Mouse (Mus musculus): ENCODE results near the gene Hacd4. TPM values are rescaled to one million over a fixed set of nuclear protein-coding genes. Genes with fewer than 3 reads are reported as not detected.

The Hacd4 gene
- total RNA-seq, 1 experiment from 2014 or later, result 4.9 TPM

Other genes starting within 250 kb of the Hacd4 start
- gene Ifnb1, start 83.8 kb upstream of the Hacd4 start, total RNA-seq (2021), result not detected in 2 replicates
- not detected in 2 replicates for gene Ifna15, start 119.3 kb upstream of the Hacd4 start, total RNA-seq (2021)
- not detected in 2 replicates for gene Ifna14, start 132.9 kb upstream of the Hacd4 start, total RNA-seq (2021)
- gene Ifna9, start 153.5 kb upstream of the Hacd4 start, total RNA-seq (2021), result not detected in 2 replicates
- gene Ifna12, start 164.4 kb upstream of the Hacd4 start, total RNA-seq (2021), result not detected in 2 replicates
- not detected in 2 replicates for gene C87499, start 195.5 kb upstream of the Hacd4 start, total RNA-seq (2021)
- gene Ifna13, start 205.5 kb upstream of the Hacd4 start, total RNA-seq (2021), result not detected in 2 replicates
- not detected in 2 replicates for gene Ifna16, start 238.0 kb upstream of the Hacd4 start, total RNA-seq (2021)
- gene Ifna2, start 245.0 kb upstream of the Hacd4 start, total RNA-seq (2021), result not detected in 2 replicates